Mouse (Mus musculus) ES-Bruce4 (cell line): ENCODE data around the gene Notum. TPM values are rescaled to one million over a fixed set of nuclear protein-coding genes. Genes with fewer than 3 reads are reported as not detected.
A peak's percentile ranks its signal among the peaks of the same experiment; 100 is the strongest.

ENCODE experiments used
- H3K27ac ChIP-seq: 2 replicates; pipeline ENCODE4 v1.5.1; 2012; ENCODE audit warnings: low read length, inconsistent platforms; ENCODE audit not compliant: insufficient read depth
- H3K27me3 ChIP-seq: 2 replicates; pipeline ENCODE4 v1.6.1; 2012; ENCODE audit warnings: mild to moderate bottlenecking, low read length, inconsistent platforms; ENCODE audit not compliant: control insufficient read depth, poor library complexity, insufficient read depth, severe bottlenecking
- H3K36me3 ChIP-seq: 2 replicates; pipeline ENCODE4 v1.6.1; 2012; ENCODE audit warnings: inconsistent platforms, mild to moderate bottlenecking, low read length, moderate library complexity; ENCODE audit not compliant: control insufficient read depth, poor library complexity, insufficient read depth, severe bottlenecking
- H3K4me1 ChIP-seq: one replicate; pipeline ENCODE4 v1.8.1; 2011; ENCODE audit warnings: low read length; ENCODE audit not compliant: control insufficient read depth, insufficient read depth
- H3K4me3 ChIP-seq: 2 replicates; pipeline ENCODE4 v1.5.1; 2011; ENCODE audit warnings: low read depth, mild to moderate bottlenecking, low read length
- H3K9ac ChIP-seq: 2 replicates; pipeline ENCODE4 v1.6.1; 2012; ENCODE audit warnings: low read depth, mild to moderate bottlenecking, inconsistent platforms; ENCODE audit not compliant: poor library complexity, severe bottlenecking
- H3K9me3 ChIP-seq: replicated peaks from 2 replicates; pipeline ENCODE4 v1.6.1; 2012; ENCODE audit warnings: mild to moderate bottlenecking, low read length, inconsistent platforms; ENCODE audit not compliant: control insufficient read depth, poor library complexity, insufficient read depth, severe bottlenecking
- CTCF ChIP-seq: IDR thresholded peaks from one replicate; pipeline ENCODE4 v1.8.1; 2011; ENCODE audit warnings: low read depth, low read length
- EP300 ChIP-seq: IDR thresholded peaks from 2 replicates; pipeline ENCODE4 v1.6.1; 2011; ENCODE audit warnings: low read depth, low read length; ENCODE audit not compliant: insufficient read depth
- POLR2A ChIP-seq: IDR thresholded peaks from one replicate; pipeline ENCODE4 v1.8.1; 2011; ENCODE audit warnings: low read length; ENCODE audit not compliant: insufficient read depth
- polyA plus RNA-seq: library from polyadenylated mRNA; stranded (reverse); fragments of >200 nt; gene quantifications from 2 replicates; pipeline ENCODE4 v1.2.4, GENCODE M21; 2011; ENCODE audit warnings: low read depth; ENCODE audit not compliant: missing spikeins, insufficient read depth, insufficient read length

Gene Notum
- polyA plus RNA-seq, 1 experiment = 2.3 TPM

GRCm38 (mm10) chr11:120627468-120628300, 33.3 kb downstream of the Notum start:
- no peak overlapping the region for H3K9ac ChIP-seq
- no peak overlapping the region for H3K27ac ChIP-seq
- no peak for TF ChIP-seq EP300
- TF ChIP-seq CTCF = no peak
- TF ChIP-seq POLR2A = no peak
- H3K36me3 ChIP-seq = peaks cover 8% of the 10 kb centered on the region; the same call in 1 of the 2 replicates
- H3K4me1 ChIP-seq = no peaks in the 10 kb centered on the region
- H3K9me3 ChIP-seq = no peaks in the 10 kb centered on the region
- H3K4me3 ChIP-seq = no peak overlapping the region
- H3K27me3 ChIP-seq = no peaks in the 10 kb centered on the region

DNA sequence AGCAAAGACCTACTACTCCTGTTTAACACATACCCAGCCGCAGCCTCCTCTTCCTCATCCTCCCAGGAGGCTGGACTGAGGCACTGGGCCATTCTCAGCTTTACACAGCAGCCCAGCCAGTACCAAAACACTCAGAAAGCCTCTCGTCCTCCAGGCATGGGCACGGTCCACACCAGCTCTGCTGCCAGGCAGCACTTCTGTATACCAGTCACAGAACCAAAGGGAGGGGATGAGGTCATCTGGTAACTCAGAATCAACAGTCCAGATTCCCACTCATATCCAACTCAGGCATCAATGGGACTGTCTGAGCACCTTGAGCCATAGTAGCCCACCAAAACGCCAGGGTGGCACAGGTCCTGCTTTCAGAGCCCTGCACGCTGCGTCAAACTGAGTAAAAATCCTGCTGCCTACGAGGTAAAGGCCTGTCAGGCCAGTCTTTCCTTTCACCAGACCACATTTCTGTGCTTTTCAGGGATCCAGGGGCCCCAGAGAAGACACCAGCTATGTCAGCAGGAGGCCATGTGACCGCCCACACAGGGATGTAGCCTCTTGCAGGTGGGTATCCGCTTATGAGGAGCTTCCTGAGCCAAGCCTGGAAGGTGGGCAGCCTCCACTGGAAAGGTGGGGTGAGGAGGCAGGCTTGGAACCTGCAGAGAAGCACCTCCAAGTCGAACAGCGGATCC, 34.0 kb downstream of the Notum start:
- peaks cover 8% of the 10 kb centered on the region; the same call in 1 of the 2 replicates for H3K36me3 ChIP-seq

GRCm38 (mm10) chr11:120625152-120625775, 35.7 kb downstream of the Notum start, which contains the start of gene Sirt7:
Sirt7 (minus strand) TSS chr11:120625240.
- Histone ChIP-seq H3K27me3 (no peaks in the 10 kb centered on the region), H3K4me3 (peak within 1 kb of the TSS; percentile 72), H3K4me1 (no peaks in the 10 kb centered on the region), H3K9me3 (no peaks in the 10 kb centered on the region), H3K36me3 (peaks cover 8% of the 10 kb centered on the region; the same call in 1 of the 2 replicates), H3K27ac (peak within 1 kb of the TSS; percentile 4; the same call in 1 of the 2 replicates), H3K9ac (peak within 1 kb of the TSS; percentile 62)
- no peak for TF ChIP-seq EP300
- no peak for TF ChIP-seq POLR2A
- no peak for TF ChIP-seq CTCF

More for the DNA sequence above, 34.0 kb downstream of the Notum start:
- TF ChIP-seq POLR2A = no peak
- TF ChIP-seq CTCF = no peak
- no peak for TF ChIP-seq EP300
- Histone ChIP-seq H3K27ac (no peak overlapping the region), H3K27me3 (no peaks in the 10 kb centered on the region), H3K9me3 (no peaks in the 10 kb centered on the region), H3K9ac (no peak overlapping the region), H3K4me1 (no peaks in the 10 kb centered on the region), H3K4me3 (no peak overlapping the region)

DNA sequence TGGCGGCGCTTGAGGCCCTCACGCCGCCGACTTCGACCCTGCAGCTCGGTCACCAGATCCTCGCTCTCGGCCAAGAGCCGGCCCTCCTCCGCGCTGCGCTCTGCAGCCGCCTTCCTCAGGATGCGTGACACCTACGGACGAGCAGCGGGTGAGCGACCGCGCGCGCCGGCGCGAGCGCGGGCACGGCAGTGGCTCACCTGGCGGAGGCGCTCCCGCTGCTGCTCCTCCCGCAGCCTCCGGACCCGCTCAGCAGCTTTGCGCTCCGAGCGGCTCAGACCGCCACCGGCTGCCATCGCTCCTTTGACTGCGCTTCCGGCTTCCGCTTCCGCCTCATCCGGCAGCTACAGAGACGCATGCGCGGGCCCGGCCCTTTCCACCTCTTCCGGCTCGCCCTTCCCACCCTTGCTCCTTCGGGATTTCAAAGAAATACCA, 36.3 kb downstream of the Notum start:
- peak overlapping the region; percentile 62 for H3K9ac ChIP-seq
- no peaks in the 10 kb centered on the region for H3K27me3 ChIP-seq
- no peaks in the 10 kb centered on the region for H3K9me3 ChIP-seq
- peaks cover 2% of the 10 kb centered on the region for H3K4me1 ChIP-seq
- peak overlapping the region; percentile 72 for H3K4me3 ChIP-seq
- peaks cover 8% of the 10 kb centered on the region; the same call in 1 of the 2 replicates for H3K36me3 ChIP-seq
- TF ChIP-seq CTCF = no peak
- no peak overlapping the region for H3K27ac ChIP-seq

DNA sequence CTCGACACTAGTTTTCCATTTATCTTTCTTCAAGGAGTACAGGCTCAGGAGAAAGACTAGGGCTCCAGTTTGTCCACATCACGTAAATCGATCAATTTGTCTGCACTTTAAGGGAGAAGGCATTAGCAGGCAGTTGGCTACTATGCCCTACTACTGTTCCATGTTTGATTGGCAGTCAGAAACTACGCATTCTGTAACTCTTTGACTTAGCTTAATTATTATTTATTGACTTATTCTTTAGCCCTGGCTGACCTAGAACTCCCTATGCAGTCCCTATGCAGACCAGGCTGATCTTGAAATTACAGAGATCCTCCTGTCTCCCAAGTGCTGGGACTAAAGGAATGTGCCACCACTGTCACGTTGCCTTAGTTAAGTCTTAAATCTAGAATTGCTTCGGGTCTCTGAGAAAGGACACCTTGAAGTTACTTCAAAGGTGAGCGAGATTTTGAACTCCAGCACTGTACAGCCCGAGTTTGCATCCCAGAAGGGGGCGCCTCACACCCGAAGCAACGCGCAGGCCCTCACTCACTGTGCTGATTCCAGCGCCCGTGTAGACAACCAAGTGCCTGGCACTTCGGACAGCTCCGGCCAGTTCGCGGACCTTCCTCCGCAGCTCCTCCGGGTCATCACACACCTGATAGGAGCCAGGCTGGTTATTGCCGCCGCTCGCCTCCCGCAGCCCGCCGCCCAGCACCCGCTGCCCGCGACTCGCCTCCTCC, 36.9 kb downstream of the Notum start:
- H3K27ac ChIP-seq = no peak overlapping the region
- H3K27me3 ChIP-seq = no peaks in the 10 kb centered on the region
- TF ChIP-seq CTCF = peak; percentile 83
- no peak for TF ChIP-seq POLR2A
- H3K9me3 ChIP-seq = no peaks in the 10 kb centered on the region
- H3K4me1 ChIP-seq = peaks cover 2% of the 10 kb centered on the region
- peak overlapping the region; percentile 72 for H3K4me3 ChIP-seq
- peaks cover 7% of the 10 kb centered on the region; the same call in 1 of the 2 replicates for H3K36me3 ChIP-seq
- peak overlapping the region; percentile 62 for H3K9ac ChIP-seq
